Mouse (Mus musculus) layer of hippocampus, adult 8-10 months (tissue): ENCODE measurements at regions not wholly inside any gene's neighbourhood (a gene's known extent, or its start where the extent isn't known, plus 50 kb on each side); places are given as distances from the start of the nearest gene placed in this dataset.

Experiments
- DNase-seq, 2 experiments: peaks; one replicate each; pipeline ENCODE4 v3.0.0; 2022; ENCODE audit warnings: low spot score in 2 of 2

- no peak for DNase-seq
Measured at GRCm38 (mm10) chr10:84163752-84164151, 276.6 kb downstream of the Nuak1 start.

GRCm38 (mm10) chr10:84165832-84166567 is 274.4 kb downstream of the Nuak1 start:
- no peak for DNase-seq

GRCm38 (mm10) chr10:84166568-84166905 is 273.9 kb downstream of the Nuak1 start:
- DNase-seq = peak in 1 of 2 experiments; percentile 26

DNA sequence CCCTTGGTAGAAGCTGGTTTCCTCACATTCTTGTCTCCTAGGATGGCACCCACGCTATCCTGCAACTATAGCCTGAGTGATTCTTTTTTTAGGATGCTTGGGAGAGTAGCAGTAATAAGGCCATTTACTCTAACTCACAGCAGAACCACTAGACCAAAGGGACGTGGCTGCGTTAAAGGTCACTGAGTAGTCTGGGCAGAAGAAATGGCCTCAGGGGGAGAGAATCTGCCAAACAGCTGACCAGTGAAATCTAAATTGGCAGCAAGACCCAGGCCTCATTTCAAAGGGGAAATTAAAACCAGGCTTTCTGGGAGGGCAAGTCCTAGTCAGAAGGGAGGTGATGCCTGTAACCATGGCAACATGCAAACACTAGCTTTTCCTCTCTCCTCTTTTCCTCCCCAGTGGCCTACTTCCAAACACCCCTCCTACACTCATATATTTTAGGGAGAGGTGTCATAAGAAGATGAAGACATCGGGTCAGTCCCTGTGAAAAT is 267.5 kb downstream of the Nuak1 start:
- peak in 1 of 2 experiments; percentile 21 for DNase-seq

- DNase-seq = no peak
Measured at GRCm38 (mm10) chr10:84183239-84183638, 257.2 kb downstream of the Nuak1 start.

GRCm38 (mm10) chr10:84186466-84186865 is 253.9 kb downstream of the Nuak1 start:
- DNase-seq = no peak

GRCm38 (mm10) chr10:84199035-84199434 is 241.4 kb downstream of the Nuak1 start:
- DNase-seq = no peak

- no peak for DNase-seq
Measured at GRCm38 (mm10) chr10:84201785-84202184, 238.6 kb downstream of the Nuak1 start.

GRCm38 (mm10) chr10:84212096-84212785 is 228.2 kb downstream of the Nuak1 start:
- no peak for DNase-seq

- DNase-seq = no peak
Measured at GRCm38 (mm10) chr10:84214812-84215211, 225.6 kb downstream of the Nuak1 start.

GRCm38 (mm10) chr10:84229224-84229921 is 211.0 kb downstream of the Nuak1 start:
- DNase-seq = peak; percentile 44 to 66

DNA sequence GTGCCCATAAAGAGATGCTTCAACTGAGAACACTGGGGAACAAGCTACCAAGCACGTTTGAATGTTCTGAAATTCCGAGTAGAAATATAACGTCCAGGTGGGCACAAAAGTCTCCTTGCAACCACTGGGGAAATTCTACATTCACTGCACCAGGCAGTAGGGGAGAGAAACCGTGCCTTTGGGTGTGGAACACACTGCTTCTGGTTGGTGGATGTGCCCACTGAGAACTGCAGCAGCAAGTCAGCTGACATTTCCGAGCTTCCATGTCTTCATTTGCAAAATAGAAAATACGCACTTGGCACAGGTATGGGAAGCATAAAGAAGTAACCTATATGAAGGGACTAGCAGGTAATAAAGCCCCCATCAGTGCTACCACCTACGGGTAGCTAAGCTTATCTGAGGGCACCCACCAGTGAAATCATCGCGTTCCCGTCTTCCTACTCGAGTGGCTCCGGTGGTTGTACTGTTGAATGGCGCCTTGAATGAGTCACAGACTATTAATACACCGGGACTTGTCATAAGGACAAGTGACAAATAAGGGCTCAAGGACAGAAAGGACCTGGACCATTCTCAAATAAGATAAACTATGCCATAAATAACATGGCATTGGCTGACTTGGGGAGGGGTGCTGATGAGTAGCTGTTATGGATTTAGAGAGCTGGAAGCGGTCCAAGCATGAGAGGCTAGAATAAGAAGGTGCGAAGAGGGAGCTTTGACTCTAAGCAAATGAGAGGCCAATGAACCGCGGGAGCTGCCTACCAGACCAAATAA is 210.2 kb downstream of the Nuak1 start:
- peak; percentile 10 to 30 for DNase-seq

DNA sequence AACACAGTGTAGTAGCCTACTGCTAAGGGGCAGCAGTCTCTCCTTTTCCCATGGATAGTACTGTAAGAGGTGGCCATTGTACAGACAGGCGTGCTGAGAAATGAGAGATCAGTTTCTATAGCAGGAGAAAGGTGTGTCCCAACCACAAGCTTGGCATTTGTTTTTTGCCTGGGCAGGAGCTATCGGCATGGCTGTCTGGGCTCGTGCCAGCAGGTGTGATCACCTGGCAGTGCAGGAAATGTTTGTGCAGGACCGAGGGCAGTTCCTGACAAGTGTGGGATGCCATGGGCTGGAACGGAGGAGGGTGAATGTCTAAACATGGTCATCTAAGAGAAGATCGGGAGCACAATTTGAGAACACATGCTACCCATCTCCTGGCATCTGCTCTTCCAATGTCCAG is 205.4 kb downstream of the Nuak1 start:
- DNase-seq = no peak

DNA sequence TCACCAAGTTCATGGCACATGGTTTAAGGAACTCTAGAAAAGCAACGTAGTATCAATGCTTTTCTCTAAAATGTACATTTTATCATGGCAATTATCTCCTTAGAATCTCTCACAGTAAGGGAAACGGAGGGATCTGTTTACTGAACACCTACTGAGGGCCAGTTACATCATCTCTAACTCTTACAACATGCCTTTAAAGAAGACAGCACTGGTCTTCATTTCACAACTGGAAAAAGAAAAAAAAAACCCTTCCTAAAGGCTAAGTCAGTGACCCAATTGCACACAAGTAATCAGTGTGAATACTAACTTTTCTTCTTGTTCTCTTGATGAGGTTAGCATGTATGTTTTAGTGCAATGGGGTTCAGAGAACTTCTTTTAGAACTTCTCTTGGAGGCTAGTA is 204.2 kb downstream of the Nuak1 start:
- DNase-seq = no peak

- peak in 1 of 2 experiments; percentile 19 for DNase-seq
Measured at GRCm38 (mm10) chr10:84238279-84238963, 202.0 kb downstream of the Nuak1 start.

- no peak for DNase-seq
Measured at GRCm38 (mm10) chr10:84243283-84243682, 197.1 kb downstream of the Nuak1 start.

GRCm38 (mm10) chr10:84249346-84249745 is 191.1 kb downstream of the Nuak1 start:
- DNase-seq = no peak

GRCm38 (mm10) chr10:84260931-84261650 is 179.3 kb downstream of the Nuak1 start:
- DNase-seq = no peak

DNA sequence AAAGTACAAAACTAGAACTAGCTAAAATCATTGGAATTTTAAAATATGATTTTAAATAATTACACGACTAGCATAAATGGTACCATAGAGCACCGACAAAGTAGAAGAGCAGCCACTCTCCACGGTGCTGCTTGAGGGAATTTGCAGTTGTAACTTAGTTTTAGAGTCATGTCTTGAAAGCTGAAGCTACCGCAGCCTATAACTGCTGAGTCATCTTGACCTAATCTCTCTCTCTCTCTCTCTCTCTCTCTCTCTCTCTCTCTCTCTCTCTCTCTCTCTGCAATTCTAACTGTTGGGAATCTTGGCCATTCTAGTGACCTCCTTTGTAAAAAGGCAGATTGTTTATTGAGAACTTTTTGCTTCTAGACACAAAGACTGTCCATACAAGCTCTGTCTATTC is 177.5 kb downstream of the Nuak1 start:
- DNase-seq = no peak

- peak; percentile 30 to 51 for DNase-seq
Measured at GRCm38 (mm10) chr10:84285832-84286506, 154.4 kb downstream of the Nuak1 start.
